Mouse (Mus musculus) gastrocnemius, postnatal 25 days (tissue): ENCODE measurements around the gene Gm42878. TPM values are rescaled to one million over a fixed set of nuclear protein-coding genes. Genes with fewer than 3 reads are reported as not detected.

Experiments
- DNase-seq: peaks from one replicate; pipeline ENCODE4 v3.0.0; 2022
- total RNA-seq, 2 experiments: library from RNA; stranded (reverse); gene quantifications; 1 replicate in 1 of 2; 2 replicates in 1 of 2; pipeline ENCODE4 v1.2.3; 2021

The Gm42878 gene
- total RNA-seq, 2 experiments from 2014 or later: not detected

DNA sequence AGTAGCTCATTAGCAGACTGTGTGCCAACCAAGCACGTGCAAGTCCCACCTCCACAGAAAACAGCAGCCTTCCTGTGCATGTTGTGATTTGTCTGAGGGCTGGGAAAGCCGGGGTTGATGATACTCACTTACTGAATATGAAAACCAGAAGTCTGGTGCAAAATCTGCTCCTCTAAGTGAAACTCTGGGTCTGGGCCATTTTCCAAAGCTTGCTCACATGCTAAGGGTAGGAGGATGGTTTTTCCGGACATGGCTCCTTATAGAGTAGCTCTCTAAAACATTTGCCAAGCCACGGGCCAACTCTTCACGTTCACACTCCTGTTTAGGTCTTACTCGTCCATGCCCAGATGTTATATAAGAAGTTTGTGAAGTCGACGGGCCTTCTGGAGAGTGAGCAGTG, 52.0 kb downstream of the Gm42878 start:
- no peak for DNase-seq

GRCm38 (mm10) chr5:121484801-121485200, 60.5 kb downstream of the Gm42878 start:
- no peak for DNase-seq

GRCm38 (mm10) chr5:121477680-121478079, 67.6 kb downstream of the Gm42878 start:
- DNase-seq: no peak

DNA sequence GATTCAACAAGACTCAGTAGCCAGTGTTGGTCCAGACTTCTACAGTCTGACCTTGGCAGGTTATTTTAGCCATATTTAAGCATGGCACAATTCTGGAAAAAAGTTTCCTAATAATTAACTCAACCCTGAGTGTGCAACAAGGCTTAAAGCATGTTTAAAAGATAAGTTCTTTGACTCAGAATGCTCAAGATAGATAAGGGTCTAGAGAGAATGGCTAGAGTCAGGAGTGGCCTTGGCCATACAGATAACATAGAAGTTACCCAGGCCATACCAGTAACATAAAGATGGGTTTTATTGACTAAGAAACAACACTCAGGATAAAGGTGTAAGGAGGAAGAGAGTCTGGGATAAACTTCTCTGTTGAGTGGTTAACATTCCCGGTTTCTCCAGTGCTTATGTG, 69.2 kb downstream of the Gm42878 start:
- DNase-seq: no peak

- DNase-seq: no peak
Observed at GRCm38 (mm10) chr5:121474610-121475009, 70.7 kb downstream of the Gm42878 start.

DNA sequence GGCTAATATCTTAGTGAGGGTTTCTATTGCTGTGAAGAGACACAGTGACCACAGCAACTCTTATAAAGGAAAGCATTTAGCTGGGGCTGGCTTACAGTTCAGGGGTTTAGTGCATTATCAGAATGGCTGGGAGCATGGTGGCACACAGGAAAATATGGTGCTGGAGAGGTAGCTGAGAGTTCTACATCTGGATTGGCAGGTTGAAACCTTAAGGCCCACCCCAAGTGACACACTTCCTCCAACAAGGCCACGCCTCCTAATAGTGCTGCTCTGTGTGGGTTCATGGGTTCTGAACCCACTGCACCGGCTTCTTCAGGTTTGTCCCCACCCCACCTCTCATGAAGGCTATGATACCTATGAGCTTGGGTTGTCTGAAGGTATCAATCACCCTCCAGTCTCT, 72.9 kb downstream of the Gm42878 start:
- DNase-seq: no peak

- no peak for DNase-seq
Observed at GRCm38 (mm10) chr5:121469566-121469965, 75.7 kb downstream of the Gm42878 start.

Other genes with a start within 250 kb of the Gm42878 start
- gene Trafd1, start 159.8 kb downstream of the Gm42878 start, total RNA-seq: 10 to 100 TPM; 29.2 to 33.2 TPM
- 10 to 100 TPM; 23.2 to 23.8 TPM for gene Naa25, start 147.5 kb downstream of the Gm42878 start, total RNA-seq
- 1 to 10 TPM; 4.6 to 5.0 TPM for gene Tmem116, start 93.6 kb downstream of the Gm42878 start, total RNA-seq
- gene Erp29, start 93.0 kb downstream of the Gm42878 start, total RNA-seq: 10 to 100 TPM; 37.0 to 41.9 TPM
- gene Adam1b, start 42.0 kb downstream of the Gm42878 start, total RNA-seq: not detected
- gene Adam1a, start within 50 bp of the Gm42878 start, total RNA-seq: 1 to 10 TPM; 1.9 to 2.0 TPM
- 10 to 100 TPM; 76.7 to 79.9 TPM for gene Mapkapk5, start 423 bp upstream of the Gm42878 start, total RNA-seq
- 100 to 1,000 TPM; 154 to 157 TPM for gene Aldh2, start 48.3 kb upstream of the Gm42878 start, total RNA-seq
- 10 to 100 TPM; 22.2 to 22.3 TPM for gene Acad12, start 73.5 kb upstream of the Gm42878 start, total RNA-seq
- 1 to 10 TPM; 7.3 to 9.3 TPM for gene Acad10, start 115.0 kb upstream of the Gm42878 start, total RNA-seq
- 10 to 100 TPM; 27.3 to 30.2 TPM for gene Brap, start 115.1 kb upstream of the Gm42878 start, total RNA-seq
- gene Atxn2, start 165.9 kb upstream of the Gm42878 start, total RNA-seq: 10 to 100 TPM; 94.1 to 97.6 TPM